Mouse (Mus musculus) CH12.LX (cell line): ENCODE measurements around the gene Abhd16a.

ENCODE experiments used
- CTCF ChIP-seq, 2 experiments: IDR thresholded peaks in 1 of 2; conservative IDR thresholded peaks in 1 of 2; 2 replicates each; pipeline ENCODE4 v1.5.1; 2011 to 2012; ENCODE audit warnings: low read depth in 2 of 2, low read length in 2 of 2, improper control_type of control experiment in 1 of 2, inconsistent platforms in 1 of 2, mild to moderate bottlenecking in 1 of 2, moderate library complexity in 1 of 2
- POLR2A ChIP-seq: IDR thresholded peaks from 2 replicates; pipeline ENCODE4 v1.6.1; 2011; ENCODE audit warnings: low read depth, mild to moderate bottlenecking, improper control_type of control experiment, low read length
- POLR2AphosphoS2 ChIP-seq: IDR thresholded peaks from 2 replicates; pipeline ENCODE4 v1.6.1; 2011; ENCODE audit warnings: low read depth, low read length, improper control_type of control experiment
- USF1 ChIP-seq: IDR thresholded peaks from 2 replicates; pipeline ENCODE4 v1.6.1; 2014; ENCODE audit warnings: low read depth, mild to moderate bottlenecking, inconsistent platforms, low read length, improper control_type of control experiment
- ZNF384 ChIP-seq: IDR thresholded peaks from 2 replicates; pipeline ENCODE4 v1.6.1; 2012; ENCODE audit warnings: low read depth, low read length, improper control_type of control experiment, inconsistent platforms

- TF ChIP-seq ZNF384 (no peak), POLR2A (no peak), USF1 (no peak), CTCF (conservative IDR thresholded peaks at IDR 0.05 in 1 of 2, IDR thresholded peaks at IDR 0.05 in 1 of 2; ENCODE audit: low read depth in 2 of 2, low read length in 2 of 2) (no peak), POLR2AphosphoS2 (no peak)
These were observed 23.8 kb upstream of the Abhd16a start, which contains the start of gene Ly6g6c for GRCm38 (mm10) chr17:35064951-35065947.
